Mouse (Mus musculus) heart, postnatal 14 days (tissue): ENCODE measurements at regions not wholly inside any gene's neighbourhood (a gene's known extent, or its start where the extent isn't known, plus 50 kb on each side); places are given as distances from the start of the nearest gene placed in this dataset.

Source experiments
- DNase-seq, 2 experiments: peaks; one replicate each; pipeline ENCODE4 v3.0.0; 2021 to 2022
- intact Hi-C: fragments of 180-260 bp; cut with DNase I; formaldehyde crosslinking; loops from one replicate; pipeline ENCODE4 v1.15.1; 2025

GRCm38 (mm10) chr14:79869325-79869724 lies 98.2 kb upstream of the Pcdh8 start:
- DNase-seq = no peak
- intact Hi-C loops = no loop called here

- intact Hi-C loops = no loop called here
Measured at GRCm38 (mm10) chr14:79856245-79856644, 85.1 kb upstream of the Pcdh8 start.

GRCm38 (mm10) chr14:79854216-79854615 lies 83.1 kb upstream of the Pcdh8 start:
- intact Hi-C loops = no loop called here

More at GRCm38 (mm10) chr14:79856245-79856644, 85.1 kb upstream of the Pcdh8 start:
- DNase-seq = no peak

GRCm38 (mm10) chr14:79852683-79853082 lies 81.6 kb upstream of the Pcdh8 start:
- intact Hi-C loops = no loop called here
- no peak for DNase-seq

More at GRCm38 (mm10) chr14:79854216-79854615, 83.1 kb upstream of the Pcdh8 start:
- no peak for DNase-seq

- intact Hi-C loops = no loop called here
- DNase-seq = no peak
Measured at GRCm38 (mm10) chr14:79851795-79852194, 80.7 kb upstream of the Pcdh8 start.

GRCm38 (mm10) chr14:79851231-79851630 lies 80.1 kb upstream of the Pcdh8 start:
- intact Hi-C loops = no loop called here

GRCm38 (mm10) chr14:79849617-79850435 lies 78.7 kb upstream of the Pcdh8 start:
- DNase-seq = no peak
- intact Hi-C loops = loop anchor here (10.0 kb wide), 1 partner anchor 65 kb away; no protein-coding TSS in a partner anchor

More at GRCm38 (mm10) chr14:79851231-79851630, 80.1 kb upstream of the Pcdh8 start:
- DNase-seq = no peak

- no peak for DNase-seq
- intact Hi-C loops = loop anchor here (10.0 kb wide), 1 partner anchor 67 kb away; no protein-coding TSS in a partner anchor
Measured at GRCm38 (mm10) chr14:79848116-79848515, 77.0 kb upstream of the Pcdh8 start.

- no peak for DNase-seq
- intact Hi-C loops = loop anchor here (10.0 kb wide), 1 partner anchor 70 kb away; no protein-coding TSS in a partner anchor
Measured at GRCm38 (mm10) chr14:79844306-79844705, 73.2 kb upstream of the Pcdh8 start.

- DNase-seq = peak; percentile 7 to 22
- intact Hi-C loops = loop anchor here (10.0 kb wide), 1 partner anchor 72 kb away; no protein-coding TSS in a partner anchor
Measured at GRCm38 (mm10) chr14:79843135-79843550, 72.0 kb upstream of the Pcdh8 start.

GRCm38 (mm10) chr14:79842734-79843133 lies 71.6 kb upstream of the Pcdh8 start:
- intact Hi-C loops = loop anchor here (10.0 kb wide), 1 partner anchor 72 kb away; no protein-coding TSS in a partner anchor

GRCm38 (mm10) chr14:79837101-79837500 lies 66.0 kb upstream of the Pcdh8 start:
- no peak for DNase-seq
- intact Hi-C loops = no loop called here

More at GRCm38 (mm10) chr14:79842734-79843133, 71.6 kb upstream of the Pcdh8 start:
- no peak for DNase-seq

GRCm38 (mm10) chr14:79836186-79836585 lies 65.1 kb upstream of the Pcdh8 start:
- DNase-seq = no peak
- intact Hi-C loops = no loop called here

GRCm38 (mm10) chr14:79824670-79825446 lies 53.7 kb upstream of the Pcdh8 start:
- intact Hi-C loops = no loop called here
- DNase-seq = no peak

GRCm38 (mm10) chr14:79822453-79823117 lies 51.5 kb upstream of the Pcdh8 start:
- intact Hi-C loops = no loop called here
- DNase-seq = no peak

GRCm38 (mm10) chr14:79822011-79822435 lies 50.9 kb upstream of the Pcdh8 start:
- no peak for DNase-seq
- intact Hi-C loops = no loop called here

- no peak for DNase-seq
- intact Hi-C loops = no loop called here
Measured at GRCm38 (mm10) chr14:79821352-79822010, 50.4 kb upstream of the Pcdh8 start.
